Mouse (Mus musculus) intestine, embryonic 14.5 days (tissue): ENCODE data around the gene Ankrd33. TPM values are rescaled to one million over a fixed set of nuclear protein-coding genes. Genes with fewer than 3 reads are reported as not detected.

Source experiments
- ATAC-seq: fragments of 200-750 bp; cut with Nextera tagmentation; replicated peaks from 2 replicates; pipeline ENCODE4 v1.8.0; 2017; ENCODE audit warnings: low read depth, moderate number of reproducible peaks, moderate TSS enrichment, moderate library complexity; ENCODE audit not compliant: low FRiP score, low TSS enrichment
- DNase-seq: peaks from one replicate; pipeline ENCODE4 v3.0.0-alpha.2; 2018; ENCODE audit warnings: low spot score
- H3K27ac ChIP-seq: fragments of 300-500 bp; sonication (generic); 2 replicates; pipeline ENCODE4 v1.5.1; 2014; ENCODE audit warnings: low read depth, mild to moderate bottlenecking, control low read depth
- H3K27me3 ChIP-seq: fragments of 300-500 bp; sonication (generic); replicated peaks from 2 replicates; pipeline ENCODE4 v1.6.1; 2014; ENCODE audit warnings: low read length, control low read depth; ENCODE audit not compliant: control insufficient read depth, insufficient read depth
- H3K36me3 ChIP-seq: fragments of 300-500 bp; sonication (generic); 2 replicates; pipeline ENCODE4 v1.6.1; 2014; ENCODE audit warnings: low read length, control low read depth; ENCODE audit not compliant: control insufficient read depth, insufficient read depth
- H3K4me1 ChIP-seq: fragments of 300-500 bp; sonication (generic); replicated peaks from 2 replicates; pipeline ENCODE4 v1.6.1; 2014; ENCODE audit warnings: low read length, control low read depth, mixed read lengths; ENCODE audit not compliant: control insufficient read depth, insufficient read depth
- H3K4me2 ChIP-seq: fragments of 300-500 bp; sonication (generic); 2 replicates; pipeline ENCODE4 v1.6.1; 2014; ENCODE audit warnings: low read length
- H3K4me3 ChIP-seq: fragments of 300-500 bp; sonication (generic); 2 replicates; pipeline ENCODE4 v1.5.1; 2014; ENCODE audit warnings: low read depth, low read length, control low read depth, mixed read lengths
- H3K9ac ChIP-seq: fragments of 300-500 bp; sonication (generic); 2 replicates; pipeline ENCODE4 v1.6.1; 2014; ENCODE audit warnings: mild to moderate bottlenecking, low read length
- H3K9me3 ChIP-seq: fragments of 300-500 bp; sonication (generic); 2 replicates; pipeline ENCODE4 v1.6.1; 2016; ENCODE audit warnings: low read length, control low read depth; ENCODE audit not compliant: control insufficient read depth
- WGBS: fragments of 180-500 bp; shearing (Covaris S2); extraction: QIAGEN DNeasy Blood & Tissue Kit; methylation state at CpG from one replicate; pipeline ENCODE4 v1.1.7; 2014; 5-methylcytosine and 5-hydroxymethylcytosine counted together
- polyA plus RNA-seq: library from polyadenylated mRNA; unstranded; fragments of >200 nt; fragmentation: Nextera tagmentation; extraction: Ambion mirVana; gene quantifications from 2 replicates; pipeline ENCODE4 v1.2.1, GENCODE M21; 2014

The Ankrd33 gene
- not detected in 2 replicates for polyA plus RNA-seq

GRCm38 (mm10) chr15:101115511-101116110 is at the start of gene Ankrd33:
TSS of gene Ankrd33 (plus strand) at chr15:101115755.
- no peak within 1 kb of the TSS for H3K4me2 ChIP-seq
- H3K27ac ChIP-seq, result no peak within 1 kb of the TSS
- H3K4me3 ChIP-seq, result no peak within 1 kb of the TSS
- 77% methylated on average over 5 of the region's 5 CpGs for WGBS
- no peak for DNase-seq
- no peak for ATAC-seq
- H3K9me3 ChIP-seq, result no peaks in the 10 kb centered on the region
- H3K9ac ChIP-seq, result no peak within 1 kb of the TSS
- H3K4me1 ChIP-seq, result peaks cover 5% of the 10 kb centered on the region; the same call in 1 of the 2 replicates
- no peaks in the 10 kb centered on the region for H3K27me3 ChIP-seq
- no peaks in the 10 kb centered on the region for H3K36me3 ChIP-seq

- Histone ChIP-seq H3K27me3 (no peaks in the 10 kb centered on the region), H3K4me1 (peaks cover 65% of the 10 kb centered on the region), H3K4me2 (no peak overlapping the region), H3K9ac (no peak overlapping the region), H3K9me3 (no peaks in the 10 kb centered on the region), H3K4me3 (no peak overlapping the region), H3K36me3 (no peaks in the 10 kb centered on the region), H3K27ac (no peak overlapping the region)
- WGBS, result 23% methylated on average over 6 of the region's 6 CpGs
- DNase-seq (no peak), ATAC-seq (no peak)
Measured at GRCm38 (mm10) chr15:101066364-101066847, 49.1 kb upstream of the Ankrd33 start.

DNA sequence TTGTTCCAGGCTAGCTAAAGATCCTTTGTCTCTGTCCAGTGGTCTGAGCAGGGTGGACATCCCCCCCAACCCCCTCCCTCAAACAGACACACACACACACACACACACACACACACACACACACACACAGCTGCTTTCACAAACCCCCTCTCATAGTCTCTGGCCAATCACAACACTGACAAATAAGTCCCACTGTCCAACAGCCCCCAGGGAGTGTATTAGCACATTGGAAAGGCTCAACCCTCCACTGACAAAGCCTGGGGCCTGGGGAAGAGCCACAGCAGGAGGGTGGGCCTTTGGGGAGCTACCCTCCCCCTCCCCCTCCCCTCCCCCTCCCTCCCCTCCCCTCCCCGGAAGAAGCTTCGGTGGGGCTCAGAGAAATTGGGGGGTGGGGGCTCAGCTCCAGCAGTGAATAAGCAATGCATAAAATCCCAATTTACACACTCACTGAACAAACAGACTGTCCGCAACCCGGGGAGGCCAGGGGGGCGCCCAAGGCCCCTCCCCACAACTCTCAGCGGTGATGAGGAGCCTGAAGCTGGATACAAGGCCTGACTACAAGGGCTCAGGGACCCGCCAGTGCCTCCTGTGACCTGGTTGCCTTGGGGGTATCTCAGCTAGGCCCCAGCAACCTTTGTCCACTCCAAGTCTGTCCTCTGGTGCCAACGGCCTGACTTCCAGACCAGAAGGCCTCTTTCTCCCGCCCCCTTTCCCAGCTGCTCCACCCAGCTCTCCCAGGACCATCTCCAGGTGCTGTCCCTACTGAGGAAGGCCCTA is 48.4 kb upstream of the Ankrd33 start:
- no peak for DNase-seq
- H3K9ac ChIP-seq, result no peak overlapping the region

DNA sequence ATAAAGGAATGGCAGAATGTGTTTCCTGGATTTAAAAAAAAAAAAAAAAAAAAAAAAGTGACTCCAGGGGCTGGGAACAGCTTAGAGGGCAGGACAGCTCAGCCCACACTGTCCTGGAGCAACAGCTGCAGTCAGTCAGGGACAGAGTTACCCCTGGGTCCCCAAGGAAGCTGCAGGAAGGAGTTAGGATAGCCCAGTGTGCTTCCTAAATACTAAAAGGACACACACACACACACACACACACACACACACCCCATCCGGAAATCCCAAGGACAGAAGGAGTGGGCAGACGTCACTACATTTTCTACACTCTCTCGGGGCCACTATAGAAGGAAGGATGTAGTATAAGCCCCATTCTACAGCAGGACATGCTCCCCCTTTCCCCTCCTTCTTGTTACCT is 47.5 kb upstream of the Ankrd33 start:
- no peak overlapping the region for H3K9ac ChIP-seq
- no peak overlapping the region for H3K4me3 ChIP-seq
- H3K27ac ChIP-seq, result peak overlapping the region; percentile 55; the same call in 1 of the 2 replicates
- 45% methylated on average over 3 of the region's 3 CpGs for WGBS
- H3K4me2 ChIP-seq, result no peak overlapping the region
- H3K9me3 ChIP-seq, result no peaks in the 10 kb centered on the region
- no peaks in the 10 kb centered on the region for H3K27me3 ChIP-seq
- H3K4me1 ChIP-seq, result peaks cover 76% of the 10 kb centered on the region
- DNase-seq (no peak), ATAC-seq (no peak)
- no peaks in the 10 kb centered on the region for H3K36me3 ChIP-seq

More for the DNA sequence above, 48.4 kb upstream of the Ankrd33 start:
- peak overlapping the region; percentile 55 for H3K27ac ChIP-seq
- no peak for ATAC-seq
- peaks cover 70% of the 10 kb centered on the region for H3K4me1 ChIP-seq
- no peaks in the 10 kb centered on the region for H3K36me3 ChIP-seq
- H3K9me3 ChIP-seq, result no peaks in the 10 kb centered on the region
- no peaks in the 10 kb centered on the region for H3K27me3 ChIP-seq
- no peak overlapping the region for H3K4me3 ChIP-seq
- 30% methylated on average over 7 of the region's 9 CpGs for WGBS
- no peak overlapping the region for H3K4me2 ChIP-seq

GRCm38 (mm10) chr15:101068671-101069070 is 46.9 kb upstream of the Ankrd33 start:
- Histone ChIP-seq H3K36me3 (no peaks in the 10 kb centered on the region), H3K4me1 (peaks cover 78% of the 10 kb centered on the region), H3K4me3 (no peak overlapping the region), H3K4me2 (no peak overlapping the region), H3K27me3 (no peaks in the 10 kb centered on the region), H3K27ac (peak overlapping the region; percentile 51; the same call in 1 of the 2 replicates), H3K9ac (no peak overlapping the region), H3K9me3 (no peaks in the 10 kb centered on the region)
- no peak for ATAC-seq
- 72% methylated on average over 4 of the region's 4 CpGs for WGBS
- DNase-seq, result no peak

GRCm38 (mm10) chr15:101069641-101070190 is 45.8 kb upstream of the Ankrd33 start:
- H3K9ac ChIP-seq, result no peak overlapping the region
- peak overlapping the region; percentile 44 for H3K27ac ChIP-seq
- no peaks in the 10 kb centered on the region for H3K9me3 ChIP-seq
- ATAC-seq (no peak), DNase-seq (no peak)
- H3K4me3 ChIP-seq, result no peak overlapping the region
- no peaks in the 10 kb centered on the region for H3K36me3 ChIP-seq
- H3K4me2 ChIP-seq, result no peak overlapping the region
- H3K27me3 ChIP-seq, result no peaks in the 10 kb centered on the region
- peaks cover 78% of the 10 kb centered on the region for H3K4me1 ChIP-seq
- 48% methylated on average over 9 of the region's 9 CpGs for WGBS

- 30% methylated on average over 5 of the region's 5 CpGs for WGBS
- no peaks in the 10 kb centered on the region for H3K27me3 ChIP-seq
- no peak overlapping the region for H3K4me3 ChIP-seq
- H3K4me1 ChIP-seq, result peaks cover 76% of the 10 kb centered on the region
- ATAC-seq, result peak; percentile 54
- no peak overlapping the region for H3K9ac ChIP-seq
- peak overlapping the region; percentile 44; the same call in 1 of the 2 replicates for H3K27ac ChIP-seq
- DNase-seq, result peak; percentile 72
- H3K9me3 ChIP-seq, result no peaks in the 10 kb centered on the region
- no peak overlapping the region; the same call in 1 of the 2 replicates for H3K4me2 ChIP-seq
- no peaks in the 10 kb centered on the region for H3K36me3 ChIP-seq
Measured at GRCm38 (mm10) chr15:101070762-101071161, 44.8 kb upstream of the Ankrd33 start.

DNA sequence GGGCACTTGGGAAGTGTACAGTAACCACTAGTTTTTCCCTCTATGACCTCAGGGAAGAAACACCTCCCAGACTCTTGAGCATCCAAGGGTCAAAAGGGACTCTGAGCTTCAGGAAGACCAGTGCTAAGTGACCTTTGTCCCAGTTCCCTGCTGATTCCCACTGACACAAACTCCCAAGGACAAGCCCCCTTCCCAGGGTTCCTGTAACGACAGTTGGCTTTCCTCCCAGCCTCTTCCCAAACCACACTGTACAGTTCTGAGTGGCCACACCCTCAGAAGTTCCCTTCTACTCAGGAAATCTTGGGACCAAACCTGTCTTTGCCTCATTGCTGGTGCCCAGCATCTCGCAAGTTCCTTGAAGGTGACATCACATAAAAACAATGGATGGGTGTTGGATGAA is 42.8 kb upstream of the Ankrd33 start:
- H3K27me3 ChIP-seq, result no peaks in the 10 kb centered on the region
- no peaks in the 10 kb centered on the region for H3K9me3 ChIP-seq
- DNase-seq (no peak), ATAC-seq (no peak)
- no peak overlapping the region for H3K9ac ChIP-seq
- H3K4me3 ChIP-seq, result no peak overlapping the region
- no peaks in the 10 kb centered on the region for H3K36me3 ChIP-seq
- peaks cover 72% of the 10 kb centered on the region for H3K4me1 ChIP-seq
- WGBS, result 67% methylated on average over 2 of the region's 2 CpGs
- H3K4me2 ChIP-seq, result no peak overlapping the region
- no peak overlapping the region for H3K27ac ChIP-seq
